Mouse (Mus musculus) liver, adult 2 months (tissue): Measurements from ENCODE around the gene Mtm1. TPM values are rescaled to one million over a fixed set of nuclear protein-coding genes. Genes with fewer than 3 reads are reported as not detected.
A peak's percentile ranks its signal among the peaks of the same experiment; 100 is the strongest.

Experiments
- DNase-seq: peaks from one replicate; pipeline ENCODE4 v3.0.0-alpha.2; 2011; ENCODE audit warnings: low read depth, low spot score; ENCODE audit errors: extremely low read depth
- H3K27ac ChIP-seq: fragments of 200-500 bp; replicated peaks from 2 replicates; pipeline ENCODE4 v1.5.1; 2012; ENCODE audit warnings: low read depth, mild to moderate bottlenecking, control low read depth, inconsistent platforms, low read length; ENCODE audit not compliant: insufficient read depth
- H3K27me3 ChIP-seq: fragments of 200-500 bp; 2 replicates; pipeline ENCODE4 v1.6.1; 2012; ENCODE audit warnings: mild to moderate bottlenecking, moderate library complexity, low read length, inconsistent platforms; ENCODE audit not compliant: control insufficient read depth, insufficient read depth
- H3K36me3 ChIP-seq: fragments of 200-500 bp; 2 replicates; pipeline ENCODE4 v1.6.1; 2012; ENCODE audit warnings: low read length, inconsistent platforms; ENCODE audit not compliant: control insufficient read depth, insufficient read depth
- H3K4me1 ChIP-seq: fragments of 200-500 bp; 2 replicates; pipeline ENCODE4 v1.6.1; 2011; ENCODE audit warnings: low read length; ENCODE audit not compliant: control insufficient read depth, insufficient read depth
- H3K4me3 ChIP-seq: fragments of 200-500 bp; 2 replicates; pipeline ENCODE4 v1.5.1; 2011; ENCODE audit warnings: low read depth, mild to moderate bottlenecking, control low read depth, low read length, moderate library complexity; ENCODE audit not compliant: insufficient read depth
- H3K79me2 ChIP-seq: fragments of 200-500 bp; 2 replicates; pipeline ENCODE4 v1.6.1; 2012; ENCODE audit warnings: inconsistent platforms, mild to moderate bottlenecking, low read length, moderate library complexity; ENCODE audit not compliant: control insufficient read depth, insufficient read depth
- H3K9ac ChIP-seq: fragments of 200-500 bp; 2 replicates; pipeline ENCODE4 v1.6.1; 2012; ENCODE audit warnings: low read depth, mild to moderate bottlenecking, control low read depth, inconsistent platforms, low read length
- CTCF ChIP-seq: fragments of 200-500 bp; IDR thresholded peaks from 2 replicates; pipeline ENCODE4 v1.5.1; 2011; ENCODE audit warnings: low read depth, low read length, control low read depth
- POLR2A ChIP-seq: fragments of 200-500 bp; IDR thresholded peaks from 2 replicates; pipeline ENCODE4 v1.6.1; 2011; ENCODE audit warnings: low read length, control low read depth; ENCODE audit not compliant: insufficient read depth; ENCODE audit errors: extremely low read depth
- whole genome bisulfite sequencing: fragments of 180-500 bp; shearing (Covaris S2); methylation state at CpG from one replicate; pipeline ENCODE4 v1.1.7; 2018; 5-methylcytosine and 5-hydroxymethylcytosine counted together
- polyA plus RNA-seq: library from polyadenylated mRNA; depleted of rRNA; stranded (reverse); fragments of >200 nt; gene quantifications from 2 replicates; pipeline ENCODE4 v1.2.3, GENCODE M21; 2012
- total RNA-seq: library from RNA; depleted of rRNA; stranded (reverse); fragments of >200 nt; gene quantifications from 2 replicates; pipeline ENCODE4 v1.2.3, GENCODE M21; 2014

Mtm1 gene
- total and polyA plus RNA-seq, 2 experiments: 2.4 to 18.6 TPM

GRCm38 (mm10) chrX:71287088-71287487, 76.5 kb downstream of the Mtm1 start:
- no peak overlapping the region for H3K9ac ChIP-seq
- peaks cover 3% of the 10 kb centered on the region; the same call in 1 of the 2 replicates for H3K4me1 ChIP-seq
- no peaks in the 10 kb centered on the region for H3K27me3 ChIP-seq
- H3K36me3 ChIP-seq: peaks cover 5% of the 10 kb centered on the region; the same call in 1 of the 2 replicates
- no peaks in the 10 kb centered on the region for H3K79me2 ChIP-seq
- TF ChIP-seq CTCF (no peak), POLR2A (no peak)
- no peak overlapping the region for H3K4me3 ChIP-seq
- 93% methylated on average over 7 of the region's 7 CpGs for WGBS
- no peak for DNase-seq
- H3K27ac ChIP-seq: no peak overlapping the region

GRCm38 (mm10) chrX:71294191-71294590, 83.6 kb downstream of the Mtm1 start:
- no peaks in the 10 kb centered on the region for H3K79me2 ChIP-seq
- H3K4me3 ChIP-seq: no peak overlapping the region
- TF ChIP-seq CTCF (no peak), POLR2A (no peak)
- H3K27me3 ChIP-seq: no peaks in the 10 kb centered on the region
- H3K4me1 ChIP-seq: no peaks in the 10 kb centered on the region
- DNase-seq: no peak
- WGBS: 95% methylated on average over 2 of the region's 2 CpGs
- peaks cover 3% of the 10 kb centered on the region; the same call in 1 of the 2 replicates for H3K36me3 ChIP-seq
- no peak overlapping the region for H3K27ac ChIP-seq
- no peak overlapping the region for H3K9ac ChIP-seq

- no peaks in the 10 kb centered on the region for H3K79me2 ChIP-seq
- H3K4me3 ChIP-seq: no peak overlapping the region
- H3K9ac ChIP-seq: no peak overlapping the region
- H3K27me3 ChIP-seq: no peaks in the 10 kb centered on the region
- H3K27ac ChIP-seq: no peak overlapping the region
- 84% methylated on average over 2 of the region's 2 CpGs for WGBS
- DNase-seq: no peak
- H3K36me3 ChIP-seq: peaks cover 5% of the 10 kb centered on the region; the same call in 1 of the 2 replicates
- TF ChIP-seq POLR2A (no peak), CTCF (no peak)
- H3K4me1 ChIP-seq: no peaks in the 10 kb centered on the region
Measured at GRCm38 (mm10) chrX:71296005-71296404, 85.4 kb downstream of the Mtm1 start.

GRCm38 (mm10) chrX:71302148-71302547, 91.6 kb downstream of the Mtm1 start:
- peaks cover 6% of the 10 kb centered on the region for H3K36me3 ChIP-seq
- no peak for DNase-seq
- H3K27ac ChIP-seq: no peak overlapping the region
- no peaks in the 10 kb centered on the region for H3K4me1 ChIP-seq
- no peak overlapping the region for H3K4me3 ChIP-seq
- TF ChIP-seq CTCF: no peak
- no peak for TF ChIP-seq POLR2A
- WGBS: 96% methylated on average over 5 of the region's 5 CpGs
- no peaks in the 10 kb centered on the region for H3K79me2 ChIP-seq
- no peaks in the 10 kb centered on the region for H3K27me3 ChIP-seq
- no peak overlapping the region for H3K9ac ChIP-seq

- TF ChIP-seq CTCF (peak; percentile 58), POLR2A (no peak)
- Histone ChIP-seq H3K4me3 (no peak overlapping the region), H3K27ac (no peak overlapping the region), H3K79me2 (no peaks in the 10 kb centered on the region), H3K27me3 (no peaks in the 10 kb centered on the region), H3K36me3 (no peaks in the 10 kb centered on the region; the same call in 1 of the 2 replicates), H3K9ac (no peak overlapping the region), H3K4me1 (no peaks in the 10 kb centered on the region)
- DNase-seq: peak; percentile 37
- 31% methylated on average over 8 of the region's 8 CpGs for WGBS
Measured at GRCm38 (mm10) chrX:71311229-71311628, 100.7 kb downstream of the Mtm1 start.

GRCm38 (mm10) chrX:71314380-71314779, 103.8 kb downstream of the Mtm1 start:
- no peak overlapping the region for H3K9ac ChIP-seq
- no peak overlapping the region for H3K4me3 ChIP-seq
- no peaks in the 10 kb centered on the region for H3K79me2 ChIP-seq
- H3K4me1 ChIP-seq: no peaks in the 10 kb centered on the region
- no peaks in the 10 kb centered on the region; the same call in 1 of the 2 replicates for H3K36me3 ChIP-seq
- no peaks in the 10 kb centered on the region for H3K27me3 ChIP-seq
- H3K27ac ChIP-seq: no peak overlapping the region
- 91% methylated on average over 5 of the region's 5 CpGs for WGBS
- DNase-seq: no peak
- TF ChIP-seq CTCF (no peak), POLR2A (no peak)
